Mouse (Mus musculus) gonadal fat pad, adult 2 months (tissue): ENCODE measurements around the gene Nfib. TPM values are rescaled to one million over a fixed set of nuclear protein-coding genes. Genes with fewer than 3 reads are reported as not detected.

Source experiments
- DNase-seq: peaks from one replicate; pipeline ENCODE4 v3.0.0-alpha.2; 2012; ENCODE audit warnings: low read depth
- polyA plus RNA-seq: library from polyadenylated mRNA; depleted of rRNA; stranded (reverse); fragments of >200 nt; gene quantifications from 2 replicates; pipeline ENCODE4 v1.2.3, GENCODE M21; 2012

The Nfib gene
- polyA plus RNA-seq, 1 experiment: 26.3 TPM

DNA sequence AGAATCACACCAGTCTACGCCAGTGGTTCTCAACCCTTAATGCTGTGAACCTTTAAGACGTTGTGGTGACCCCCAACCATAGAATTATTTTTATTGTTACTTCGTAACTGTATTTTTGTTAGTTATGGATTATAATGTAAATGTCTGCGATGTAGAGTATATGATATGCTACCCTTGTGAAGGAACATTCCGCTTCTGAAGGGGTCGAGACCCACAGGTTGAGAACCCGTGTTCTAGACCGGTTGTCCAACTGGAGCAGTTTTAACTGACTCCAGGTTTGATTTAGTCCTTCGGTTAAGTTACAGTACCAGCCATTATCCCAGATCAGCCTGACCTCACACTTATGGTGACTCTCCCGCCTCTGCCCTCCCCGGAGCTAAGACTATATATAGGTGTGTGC is 70.4 kb downstream of the Nfib start:
- no peak for DNase-seq

DNA sequence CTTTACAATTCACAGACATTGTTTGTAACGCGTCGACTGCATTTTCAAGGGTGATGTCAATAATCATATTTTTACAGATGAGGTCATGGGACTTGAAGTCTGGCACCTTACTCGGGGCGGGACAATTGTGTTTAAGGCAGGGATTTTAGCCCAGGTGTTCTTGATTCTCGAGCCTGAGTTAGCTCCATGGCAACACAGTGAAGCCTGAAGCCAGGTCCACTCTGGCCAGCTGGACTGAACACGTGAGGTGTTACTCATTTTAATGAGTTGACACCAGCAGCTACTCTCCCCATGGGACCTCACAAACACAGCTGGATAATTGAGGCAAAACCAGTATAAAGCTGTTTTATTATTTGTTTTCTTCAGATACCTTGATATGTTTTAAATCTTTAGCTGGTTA is 71.2 kb downstream of the Nfib start:
- no peak for DNase-seq

DNA sequence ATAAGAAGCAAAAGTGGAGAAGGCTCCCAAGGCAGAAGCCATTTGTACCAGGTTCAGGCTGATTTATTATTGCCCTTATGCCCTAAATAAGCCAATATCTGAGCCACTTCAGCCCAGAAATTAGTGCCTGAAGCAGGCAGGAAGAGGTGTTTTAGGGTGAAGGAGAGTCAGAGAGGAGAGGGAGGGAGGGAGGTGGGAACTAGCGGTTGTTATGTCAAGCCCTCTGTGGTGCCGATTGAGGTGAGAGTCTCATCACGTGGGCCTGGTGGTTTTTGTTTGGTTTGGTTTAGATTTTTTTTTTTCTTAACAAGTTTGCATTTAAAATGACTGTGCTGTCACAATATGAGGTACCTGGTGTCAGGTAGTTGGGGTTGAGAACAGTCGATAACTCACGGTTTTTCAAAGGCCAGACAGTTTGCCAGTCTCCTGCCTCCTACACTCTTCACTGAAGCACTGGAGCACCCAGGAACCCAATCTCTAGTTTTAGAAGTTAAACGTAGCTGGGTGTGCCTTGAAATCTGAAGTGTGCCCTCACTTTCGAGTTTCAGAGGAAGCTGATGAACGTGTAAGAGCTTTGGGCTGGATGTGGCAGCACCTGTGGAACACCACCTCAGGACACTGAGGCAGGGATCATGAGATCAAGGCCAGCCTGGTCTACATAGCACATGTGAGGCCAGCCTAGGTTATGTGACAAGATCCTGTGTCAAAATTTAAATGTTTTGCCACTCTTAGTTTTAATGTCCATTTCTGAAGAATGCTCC is 81.1 kb downstream of the Nfib start:
- no peak for DNase-seq

- DNase-seq: no peak
Measured at GRCm38 (mm10) chr4:82623835-82624234, 81.7 kb downstream of the Nfib start.

DNA sequence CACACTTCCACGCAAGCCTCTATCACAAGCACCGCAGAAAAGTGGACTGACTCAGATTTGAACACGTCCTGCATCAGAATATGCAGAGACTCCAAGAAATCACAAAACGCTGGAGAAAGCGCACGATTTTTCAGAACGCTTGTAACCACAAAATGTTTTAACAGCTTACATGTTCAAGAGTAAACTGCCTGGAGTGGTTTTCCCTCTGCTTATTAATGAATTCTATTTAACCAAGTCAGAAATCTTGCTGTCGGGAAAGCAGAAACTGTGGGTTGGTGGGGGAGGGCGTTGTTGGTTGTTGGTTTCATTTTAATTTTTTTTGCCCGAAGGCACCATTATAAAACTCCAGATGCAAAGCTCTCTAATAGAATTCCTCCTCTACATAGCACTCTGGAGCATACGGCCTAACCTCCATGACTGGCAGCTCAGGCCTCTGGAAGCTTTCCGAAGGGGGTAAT is 82.4 kb downstream of the Nfib start:
- DNase-seq: no peak

DNA sequence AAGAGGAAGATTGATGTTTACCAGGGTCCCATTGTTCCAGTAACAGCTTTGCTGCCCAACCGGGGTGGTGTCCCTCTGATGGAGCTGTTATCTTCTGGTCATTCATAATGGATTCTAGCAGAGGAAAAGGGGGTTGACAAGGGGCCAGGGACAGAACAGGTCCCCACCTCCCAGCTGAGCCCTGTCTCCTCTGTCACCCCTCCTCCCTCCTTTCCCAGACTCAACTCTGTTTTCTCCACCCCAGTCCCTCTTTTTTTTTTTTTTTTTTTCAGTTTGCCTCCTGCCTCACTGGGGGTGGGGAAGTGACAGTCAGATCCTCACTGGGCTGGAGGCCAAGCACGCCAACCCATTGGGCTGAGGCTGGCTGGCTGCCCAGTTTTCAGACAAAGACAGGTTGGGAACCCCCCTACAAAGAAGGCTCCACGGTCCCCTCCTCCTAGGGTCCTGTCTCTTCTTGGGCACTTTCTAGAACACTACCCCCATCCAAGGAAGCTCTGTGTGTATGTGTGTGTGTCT is 83.2 kb downstream of the Nfib start:
- no peak for DNase-seq

GRCm38 (mm10) chr4:82619539-82619941 is 86.0 kb downstream of the Nfib start:
- no peak for DNase-seq

GRCm38 (mm10) chr4:82619003-82619402 is 86.5 kb downstream of the Nfib start:
- DNase-seq: no peak

DNA sequence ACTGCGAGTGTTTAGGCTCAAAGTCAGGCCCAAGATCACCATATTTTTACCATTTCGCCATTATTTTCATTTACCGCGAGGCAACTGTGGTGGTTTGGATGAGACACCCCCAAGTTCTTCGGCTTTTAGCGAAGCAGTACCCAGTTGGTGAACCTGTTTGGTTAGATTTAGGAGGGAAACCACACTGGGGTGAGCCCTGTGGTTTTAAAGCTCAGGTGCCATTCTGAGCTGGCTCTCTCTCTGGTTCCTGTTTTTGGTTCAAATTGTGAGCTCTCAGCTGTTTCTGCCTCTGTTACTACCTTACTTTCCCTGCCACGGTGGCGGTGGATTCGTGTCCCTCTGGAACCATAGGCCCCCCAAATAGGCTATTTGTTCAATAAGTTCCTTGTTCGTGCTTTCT is 88.3 kb downstream of the Nfib start:
- DNase-seq: no peak

GRCm38 (mm10) chr4:82615712-82616111 is 89.8 kb downstream of the Nfib start:
- no peak for DNase-seq

DNA sequence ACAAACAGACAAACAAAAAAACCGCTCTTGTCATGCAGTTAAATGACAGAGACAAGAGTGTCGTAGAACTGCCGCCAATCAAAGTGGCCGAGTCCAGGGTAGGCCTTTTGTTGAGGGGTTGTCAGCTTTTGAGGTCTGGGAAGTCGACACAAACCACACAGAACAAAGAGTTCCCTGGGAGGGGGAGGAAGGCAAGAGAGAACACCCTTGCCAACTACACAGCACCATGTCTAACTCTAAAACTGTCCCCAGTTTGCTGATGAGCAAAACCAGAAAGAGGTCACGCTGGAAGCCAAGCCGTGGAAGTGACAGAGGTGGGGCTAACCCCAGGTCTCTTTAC is 91.1 kb downstream of the Nfib start:
- no peak for DNase-seq

GRCm38 (mm10) chr4:82613606-82614465 is 91.7 kb downstream of the Nfib start:
- DNase-seq: no peak

- DNase-seq: no peak
Measured at GRCm38 (mm10) chr4:82609676-82610075, 95.9 kb downstream of the Nfib start.

DNA sequence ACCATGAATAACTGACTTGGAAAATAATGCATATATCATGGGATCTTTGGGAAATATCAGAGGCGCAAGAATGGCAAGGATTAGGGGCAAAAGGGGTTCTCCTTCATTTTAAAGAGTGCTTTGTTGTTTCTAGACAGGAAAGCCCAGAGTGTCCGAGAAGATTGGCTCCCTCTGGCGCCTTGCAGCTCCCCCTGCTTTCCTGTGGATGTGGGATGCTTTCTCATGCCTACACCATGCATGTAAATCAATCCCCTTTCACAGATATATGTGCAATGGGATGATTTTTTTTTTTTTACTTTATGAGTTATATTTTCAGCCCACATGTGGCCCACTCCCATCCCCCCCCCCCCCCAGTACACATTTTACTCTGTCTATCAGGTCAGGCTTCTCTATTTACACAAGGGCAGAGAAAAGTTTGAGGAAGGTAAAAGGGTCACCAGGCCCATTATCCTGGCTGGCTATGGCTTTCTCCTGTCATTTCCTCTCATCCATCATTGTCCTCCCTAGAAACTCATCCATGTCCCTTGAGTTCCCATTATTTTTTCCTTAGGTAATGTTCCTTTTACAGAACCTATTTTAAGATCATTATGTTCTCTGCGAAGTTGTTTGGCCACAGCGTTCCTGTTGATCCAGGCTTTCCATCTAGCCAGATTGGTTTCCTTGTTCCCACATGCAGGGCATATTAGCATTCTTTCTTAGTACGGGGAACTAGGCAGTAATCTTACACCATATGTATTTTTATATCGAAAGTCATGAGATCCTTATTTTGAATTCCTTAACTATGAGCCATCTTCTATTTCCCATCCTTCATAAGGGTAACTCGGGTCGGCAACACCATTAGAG is 96.6 kb downstream of the Nfib start:
- DNase-seq: no peak

DNA sequence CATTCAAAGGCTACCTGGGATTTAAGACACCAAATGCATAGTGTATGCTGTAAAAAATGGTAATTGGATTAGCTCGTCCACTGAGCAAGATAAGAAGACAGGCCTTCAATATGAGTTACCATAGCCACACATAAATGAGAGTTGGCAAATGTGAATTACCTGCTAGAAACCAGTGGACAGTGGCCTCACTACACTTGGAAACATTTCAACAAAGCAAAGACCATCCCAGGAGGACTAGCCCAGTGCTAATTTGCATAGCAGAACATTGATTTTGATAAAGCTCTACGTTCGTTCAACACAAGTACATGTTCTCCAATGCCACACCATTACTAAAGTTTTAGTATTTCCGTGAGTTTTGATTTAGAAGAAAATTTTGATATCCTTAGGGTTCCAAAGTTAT is 98.3 kb downstream of the Nfib start:
- no peak for DNase-seq

DNA sequence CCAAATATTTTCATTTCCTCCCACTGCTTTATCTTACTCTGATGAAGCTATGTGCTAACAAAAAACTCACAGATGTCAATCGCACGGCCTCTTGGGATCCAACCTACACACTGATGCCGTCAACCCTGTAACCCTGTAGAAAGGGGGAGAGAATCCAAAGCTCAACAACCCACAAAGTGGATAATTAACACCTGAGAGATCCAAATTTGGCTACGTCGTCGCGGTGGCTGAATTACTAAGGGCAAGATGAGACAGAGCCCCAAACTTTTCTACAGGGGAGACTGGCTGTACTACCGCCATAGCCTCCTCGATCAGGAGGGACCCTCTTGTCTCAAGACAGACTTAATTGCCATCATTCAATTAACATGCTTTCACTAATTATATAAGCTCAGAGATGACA is 99.2 kb downstream of the Nfib start:
- no peak for DNase-seq

DNA sequence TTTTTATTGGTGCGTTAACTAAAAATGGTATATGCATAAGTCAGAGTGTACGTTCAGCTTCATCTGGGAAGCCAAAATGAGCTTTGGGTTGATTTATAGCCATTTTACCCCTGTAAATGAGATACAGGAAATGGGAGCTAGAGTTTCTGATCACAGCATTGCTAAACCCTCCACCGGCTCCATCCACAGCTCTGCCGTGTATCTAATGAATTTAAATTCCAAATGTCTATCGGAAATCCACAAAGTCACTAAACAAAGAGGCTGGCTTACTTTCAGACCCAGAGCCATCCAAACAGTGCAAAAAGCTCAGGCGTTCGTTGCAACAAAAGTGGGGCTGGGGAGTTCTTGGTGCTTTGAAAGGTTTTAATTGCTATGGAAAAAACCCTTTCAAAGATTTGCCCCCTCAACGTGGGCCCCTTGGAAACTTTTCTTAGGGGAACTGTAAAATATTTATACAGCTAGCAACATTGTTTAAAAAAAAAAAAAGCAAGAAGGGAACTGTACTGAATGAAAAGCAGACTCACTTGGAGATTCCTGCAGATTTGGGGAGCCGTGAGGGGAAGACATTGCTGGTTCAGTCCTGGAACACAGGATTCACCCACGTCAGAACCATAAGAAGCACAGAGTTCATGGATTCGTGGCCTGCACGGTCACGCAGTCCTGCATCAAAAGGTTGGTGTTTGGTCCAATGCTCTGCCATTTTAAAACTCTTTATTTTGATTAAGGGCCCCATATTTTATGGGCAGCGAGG is 100.3 kb downstream of the Nfib start:
- DNase-seq: no peak

- DNase-seq: no peak
Measured at GRCm38 (mm10) chr4:82604501-82604900, 101.0 kb downstream of the Nfib start.

DNA sequence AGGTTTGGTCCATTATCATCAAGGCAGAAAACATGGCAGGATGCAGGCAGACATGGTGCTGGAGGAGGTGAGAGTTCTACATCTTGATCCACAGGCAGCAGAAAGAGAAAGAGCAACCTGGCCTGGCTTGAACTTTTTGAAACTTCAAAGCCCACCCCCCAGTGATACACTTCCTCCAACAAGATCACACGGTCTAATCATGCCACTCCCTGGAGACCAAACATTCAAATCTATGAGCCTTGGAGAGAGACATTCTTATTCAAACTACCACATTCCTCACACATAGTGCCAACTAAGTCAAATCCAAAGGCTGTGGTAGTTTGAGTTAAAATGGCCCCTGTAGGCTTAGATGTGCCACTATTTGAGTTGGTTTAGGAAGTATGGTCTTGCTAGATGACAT is 104.9 kb downstream of the Nfib start:
- no peak for DNase-seq

DNA sequence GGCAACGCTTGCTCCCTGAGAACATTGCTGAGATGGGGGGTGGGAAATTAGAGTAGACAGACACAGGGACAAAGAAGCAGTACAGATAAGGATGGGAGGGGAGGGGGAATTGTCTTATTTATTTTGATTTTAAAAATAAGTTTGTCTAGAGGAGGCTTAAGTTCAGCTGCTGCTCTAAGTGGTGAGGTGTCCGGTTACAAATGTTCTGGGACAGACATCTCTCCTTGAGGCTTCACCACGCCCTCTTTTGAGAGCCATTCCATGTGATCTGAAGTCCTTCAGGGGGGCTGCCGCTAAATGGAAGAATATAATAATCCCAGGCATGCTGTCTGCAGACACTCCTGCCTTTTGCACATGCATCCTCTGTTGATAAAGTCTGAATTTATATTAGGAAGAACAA is 107.1 kb downstream of the Nfib start:
- DNase-seq: no peak
